Mouse (Mus musculus): Measurements from ENCODE around the gene Zfp174. TPM values are rescaled to one million over a fixed set of nuclear protein-coding genes. Genes with fewer than 3 reads are reported as not detected.
A peak's percentile ranks its signal among the peaks of the same experiment; 100 is the strongest.

The Zfp174 gene
- polyA plus RNA-seq, 1 experiment: 0.18 TPM

DNA sequence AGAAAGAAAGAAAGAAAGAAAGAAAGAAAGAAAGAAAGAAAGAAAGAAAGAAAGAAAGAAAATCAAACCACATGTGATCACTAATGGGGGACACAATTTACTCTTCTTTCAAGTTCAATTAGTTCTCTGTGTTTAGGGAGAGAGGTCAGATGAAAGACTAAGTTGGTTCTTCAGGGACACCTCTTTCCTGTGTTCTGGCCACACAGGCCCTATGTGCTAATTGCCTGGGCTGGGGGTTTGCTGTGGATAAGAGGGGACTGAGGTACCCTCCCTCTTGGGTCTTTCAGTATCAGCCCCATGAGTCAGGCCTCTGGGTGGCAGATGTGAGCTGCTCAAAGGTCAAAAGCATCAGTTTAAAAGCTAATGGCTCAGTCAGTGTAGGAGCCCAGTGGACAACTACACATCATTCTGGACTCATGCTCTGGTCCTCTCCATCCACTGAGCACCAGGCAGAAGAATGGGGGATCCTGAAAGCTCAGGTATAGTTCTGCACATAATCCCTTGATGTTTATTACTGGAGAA, 16.4 kb upstream of the Zfp174 start, which contains the start of gene Olfr15:
Gene Olfr15 (plus strand): TSS at position 291 of the 522 bp plus-strand sequence.
- Histone ChIP-seq H3K79me3 (ENCODE audit: low read depth) (no peaks in the 10 kb centered on the region), H3K4me3 (ENCODE audit: insufficient read depth, poor library complexity, severe bottlenecking) (no peak within 1 kb of the TSS), H3K36me3 (ENCODE audit: control insufficient read depth, insufficient read depth) (no peaks in the 10 kb centered on the region), H3K27me3 (ENCODE audit: control insufficient read depth, insufficient read depth, insufficient read length) (no peaks in the 10 kb centered on the region), H3K79me2 (ENCODE audit: control insufficient read depth, insufficient read depth) (no peaks in the 10 kb centered on the region), H3ac (ENCODE audit: control insufficient read depth, insufficient read length, low read depth) (no peak within 1 kb of the TSS)
- TF ChIP-seq FOSL1 (IDR thresholded peaks at IDR 0.05; ENCODE audit: insufficient read depth, low read length, poor library complexity, severe bottlenecking): no peak
- TF ChIP-seq CTCF (IDR thresholded peaks at IDR 0.05; ENCODE audit: control insufficient read depth, insufficient read depth, insufficient read length): no peak
- TF ChIP-seq MYOG (IDR thresholded peaks at IDR 0.05; ENCODE audit: control insufficient read depth, extremely low read depth, insufficient read length): no peak
- no peak for TF ChIP-seq CEBPB (IDR thresholded peaks at IDR 0.05; ENCODE audit: low read depth)
- no peak for TF ChIP-seq MYOD1 (IDR thresholded peaks at IDR 0.05; ENCODE audit: control insufficient read depth, insufficient read length, low read depth)
- TF ChIP-seq USF1 (IDR thresholded peaks at IDR 0.05; ENCODE audit: low read depth): no peak
- TF ChIP-seq MAX (IDR thresholded peaks at IDR 0.05): no peak

DNA sequence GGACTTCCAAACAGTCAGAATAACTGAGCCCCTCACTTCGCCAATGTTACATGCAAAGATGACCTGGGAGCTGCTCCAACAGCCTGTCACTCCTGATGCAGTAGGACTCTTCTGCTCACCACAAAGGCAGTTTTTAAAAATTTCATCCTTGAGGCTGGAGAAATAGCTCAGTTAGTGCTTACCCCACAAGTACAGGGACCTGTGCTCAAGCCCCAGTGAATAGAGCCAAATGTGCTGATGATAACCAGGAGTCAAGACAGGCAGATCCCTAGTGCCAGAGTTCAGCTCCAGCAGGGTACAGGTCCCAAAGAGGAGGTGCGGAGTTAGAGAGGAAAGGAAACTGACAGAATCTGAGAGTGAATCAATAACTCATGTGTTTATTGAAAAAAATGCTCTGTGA, 11.6 kb upstream of the Zfp174 start:
- H3ac ChIP-seq (ENCODE audit: control insufficient read depth, insufficient read length, low read depth): no peak overlapping the region
- H3K36me3 ChIP-seq (ENCODE audit: control insufficient read depth, insufficient read depth): no peaks in the 10 kb centered on the region
- no peaks in the 10 kb centered on the region for H3K27me3 ChIP-seq (ENCODE audit: control insufficient read depth, insufficient read depth, insufficient read length)
- H3K79me2 ChIP-seq (ENCODE audit: control insufficient read depth, insufficient read depth): no peaks in the 10 kb centered on the region
- no peak overlapping the region for H3K4me3 ChIP-seq (ENCODE audit: insufficient read depth, poor library complexity, severe bottlenecking)
- no peaks in the 10 kb centered on the region for H3K79me3 ChIP-seq (ENCODE audit: low read depth)
- TF ChIP-seq MYOG (IDR thresholded peaks at IDR 0.05; ENCODE audit: control insufficient read depth, extremely low read depth, insufficient read length): no peak
- TF ChIP-seq CEBPB (IDR thresholded peaks at IDR 0.05; ENCODE audit: low read depth): no peak
- TF ChIP-seq FOSL1 (IDR thresholded peaks at IDR 0.05; ENCODE audit: insufficient read depth, low read length, poor library complexity, severe bottlenecking): no peak
- no peak for TF ChIP-seq MAX (IDR thresholded peaks at IDR 0.05)

DNA sequence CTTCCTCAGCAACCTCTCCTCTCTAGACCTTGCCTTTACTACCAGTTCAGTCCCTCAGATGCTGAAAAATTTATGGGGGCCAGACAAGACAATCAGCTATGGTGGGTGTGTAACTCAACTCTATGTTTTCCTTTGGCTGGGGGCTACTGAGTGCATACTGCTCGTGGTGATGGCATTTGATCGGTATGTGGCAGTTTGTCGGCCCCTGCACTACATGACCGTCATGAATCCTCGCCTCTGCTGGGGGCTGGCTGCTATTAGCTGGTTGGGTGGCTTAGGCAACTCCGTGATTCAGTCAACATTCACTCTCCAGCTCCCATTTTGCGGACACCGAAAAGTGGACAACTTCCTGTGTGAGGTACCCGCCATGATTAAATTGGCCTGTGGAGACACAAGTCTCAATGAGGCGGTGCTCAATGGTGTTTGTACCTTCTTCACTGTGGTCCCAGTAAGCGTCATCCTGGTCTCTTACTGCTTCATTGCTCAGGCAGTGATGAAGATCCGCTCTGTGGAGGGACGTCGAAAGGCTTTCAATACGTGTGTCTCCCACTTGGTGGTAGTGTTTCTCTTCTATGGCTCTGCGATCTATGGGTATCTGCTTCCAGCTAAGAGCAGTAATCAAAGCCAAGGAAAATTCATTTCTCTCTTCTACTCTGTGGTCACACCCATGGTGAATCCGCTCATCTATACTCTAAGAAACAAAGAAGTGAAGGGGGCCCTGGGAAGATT, 7.7 kb upstream of the Zfp174 start:
- Histone ChIP-seq H3K27me3 (ENCODE audit: control insufficient read depth, insufficient read depth, insufficient read length) (no peaks in the 10 kb centered on the region), H3K79me3 (ENCODE audit: low read depth) (no peaks in the 10 kb centered on the region), H3ac (ENCODE audit: control insufficient read depth, insufficient read length, low read depth) (no peak overlapping the region), H3K36me3 (ENCODE audit: control insufficient read depth, insufficient read depth) (no peaks in the 10 kb centered on the region), H3K4me3 (ENCODE audit: insufficient read depth, poor library complexity, severe bottlenecking) (no peak overlapping the region), H3K79me2 (ENCODE audit: control insufficient read depth, insufficient read depth) (no peaks in the 10 kb centered on the region)
- TF ChIP-seq FOSL1 (IDR thresholded peaks at IDR 0.05; ENCODE audit: insufficient read depth, low read length, poor library complexity, severe bottlenecking) (no peak), CEBPB (IDR thresholded peaks at IDR 0.05; ENCODE audit: low read depth) (no peak), MYOG (IDR thresholded peaks at IDR 0.05; ENCODE audit: control insufficient read depth, extremely low read depth, insufficient read length) (no peak), USF1 (IDR thresholded peaks at IDR 0.05; ENCODE audit: low read depth) (no peak), MYOD1 (IDR thresholded peaks at IDR 0.05; ENCODE audit: control insufficient read depth, insufficient read length, low read depth) (no peak), MAX (IDR thresholded peaks at IDR 0.05) (no peak), CTCF (IDR thresholded peaks at IDR 0.05; ENCODE audit: control insufficient read depth, insufficient read depth, insufficient read length) (no peak)

DNA sequence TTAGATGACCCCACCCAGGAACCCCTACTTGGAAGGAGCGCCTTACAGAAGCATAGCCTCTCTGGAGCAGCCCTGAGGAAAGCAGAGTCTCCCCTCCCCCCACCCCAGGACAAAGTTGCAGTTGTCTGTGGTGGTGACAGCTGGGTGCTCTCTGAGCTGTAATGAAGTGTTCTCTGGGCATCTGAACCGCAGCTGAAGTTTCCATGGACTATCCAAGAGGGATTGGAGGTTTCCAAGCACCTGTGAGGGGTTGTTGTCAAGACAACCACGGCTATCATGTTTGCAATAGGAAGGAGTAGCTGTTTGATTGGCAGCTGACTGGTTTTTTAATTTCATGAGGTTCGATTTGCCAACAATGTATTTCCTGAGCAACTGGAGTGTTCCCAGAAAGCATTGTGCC, 4.1 kb upstream of the Zfp174 start:
- Histone ChIP-seq H3K79me3 (ENCODE audit: low read depth) (no peaks in the 10 kb centered on the region), H3K4me3 (ENCODE audit: insufficient read depth, poor library complexity, severe bottlenecking) (no peak overlapping the region), H3K27me3 (ENCODE audit: control insufficient read depth, insufficient read depth, insufficient read length) (no peaks in the 10 kb centered on the region), H3K36me3 (ENCODE audit: control insufficient read depth, insufficient read depth) (no peaks in the 10 kb centered on the region), H3K79me2 (ENCODE audit: control insufficient read depth, insufficient read depth) (no peaks in the 10 kb centered on the region), H3ac (ENCODE audit: control insufficient read depth, insufficient read length, low read depth) (no peak overlapping the region)
- TF ChIP-seq MAX (IDR thresholded peaks at IDR 0.05) (no peak), CEBPB (IDR thresholded peaks at IDR 0.05; ENCODE audit: low read depth) (no peak), CTCF (IDR thresholded peaks at IDR 0.05; ENCODE audit: control insufficient read depth, insufficient read depth, insufficient read length) (no peak), MYOG (IDR thresholded peaks at IDR 0.05; ENCODE audit: control insufficient read depth, extremely low read depth, insufficient read length) (no peak), USF1 (IDR thresholded peaks at IDR 0.05; ENCODE audit: low read depth) (no peak), FOSL1 (IDR thresholded peaks at IDR 0.05; ENCODE audit: insufficient read depth, low read length, poor library complexity, severe bottlenecking) (no peak), MYOD1 (IDR thresholded peaks at IDR 0.05; ENCODE audit: control insufficient read depth, insufficient read length, low read depth) (no peak)

DNA sequence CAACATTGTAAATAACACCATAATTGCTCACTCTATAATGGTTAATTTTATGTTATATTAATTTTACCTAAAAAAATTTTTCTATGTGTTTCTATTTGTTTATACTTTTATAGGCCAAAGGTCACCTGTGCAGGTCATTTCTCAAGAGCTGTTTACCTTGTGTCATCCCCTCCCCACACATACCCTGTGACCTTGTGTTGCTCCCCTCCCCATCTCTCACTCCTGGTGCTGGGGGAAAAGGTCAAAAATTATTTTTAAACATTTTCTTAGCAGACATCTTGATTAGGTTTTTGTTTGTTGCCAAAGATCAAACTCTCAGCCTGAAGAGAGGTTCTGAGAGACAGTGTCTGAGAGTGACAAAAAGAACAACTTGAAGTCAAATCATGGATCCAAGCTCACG, 3.3 kb upstream of the Zfp174 start:
- H3K36me3 ChIP-seq (ENCODE audit: control insufficient read depth, insufficient read depth): no peaks in the 10 kb centered on the region
- no peak for TF ChIP-seq CEBPB (IDR thresholded peaks at IDR 0.05; ENCODE audit: low read depth)
- no peak for TF ChIP-seq MYOG (IDR thresholded peaks at IDR 0.05; ENCODE audit: control insufficient read depth, extremely low read depth, insufficient read length)
- TF ChIP-seq USF1 (IDR thresholded peaks at IDR 0.05; ENCODE audit: low read depth): no peak

DNA sequence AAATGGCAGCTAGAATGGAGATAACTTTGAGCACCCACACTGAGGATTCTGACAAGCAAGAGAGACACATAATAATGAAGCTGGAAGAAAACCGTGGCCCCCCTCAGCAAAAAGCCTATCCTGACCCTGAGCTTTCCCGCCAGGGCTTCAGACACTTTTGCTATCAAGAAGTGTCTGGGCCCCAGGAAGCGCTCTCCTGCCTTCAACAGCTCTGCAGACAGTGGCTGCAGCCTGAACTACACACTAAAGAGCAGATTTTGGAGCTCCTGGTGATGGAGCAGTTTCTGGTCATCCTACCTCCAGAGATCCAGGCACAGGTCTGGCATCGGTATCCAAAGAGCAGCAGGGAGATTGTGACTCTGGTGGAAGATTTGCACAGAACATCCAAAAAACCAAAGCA, 803 bp downstream of the Zfp174 start:
- Histone ChIP-seq H3K36me3 (ENCODE audit: control insufficient read depth, insufficient read depth) (no peaks in the 10 kb centered on the region), H3K79me2 (ENCODE audit: control insufficient read depth, insufficient read depth) (no peaks in the 10 kb centered on the region), H3K79me3 (ENCODE audit: low read depth) (no peaks in the 10 kb centered on the region), H3K4me3 (ENCODE audit: insufficient read depth, poor library complexity, severe bottlenecking) (peak overlapping the region; percentile 42), H3K27me3 (ENCODE audit: control insufficient read depth, insufficient read depth, insufficient read length) (no peaks in the 10 kb centered on the region), H3ac (ENCODE audit: control insufficient read depth, insufficient read length, low read depth) (no peak overlapping the region)
- no peak for TF ChIP-seq USF1 (IDR thresholded peaks at IDR 0.05; ENCODE audit: low read depth)
- no peak for TF ChIP-seq CEBPB (IDR thresholded peaks at IDR 0.05; ENCODE audit: low read depth)
- TF ChIP-seq FOSL1 (IDR thresholded peaks at IDR 0.05; ENCODE audit: insufficient read depth, low read length, poor library complexity, severe bottlenecking): no peak
- no peak for TF ChIP-seq CTCF (IDR thresholded peaks at IDR 0.05; ENCODE audit: control insufficient read depth, insufficient read depth, insufficient read length)
- TF ChIP-seq MAX (IDR thresholded peaks at IDR 0.05): no peak
- TF ChIP-seq MYOG (IDR thresholded peaks at IDR 0.05; ENCODE audit: control insufficient read depth, extremely low read depth, insufficient read length): no peak
- TF ChIP-seq MYOD1 (IDR thresholded peaks at IDR 0.05; ENCODE audit: control insufficient read depth, insufficient read length, low read depth): no peak

More for the DNA sequence above, 3.3 kb upstream of the Zfp174 start:
- H3K4me3 ChIP-seq (ENCODE audit: insufficient read depth, poor library complexity, severe bottlenecking): no peak overlapping the region
- no peaks in the 10 kb centered on the region for H3K79me2 ChIP-seq (ENCODE audit: control insufficient read depth, insufficient read depth)
- no peaks in the 10 kb centered on the region for H3K79me3 ChIP-seq (ENCODE audit: low read depth)
- no peaks in the 10 kb centered on the region for H3K27me3 ChIP-seq (ENCODE audit: control insufficient read depth, insufficient read depth, insufficient read length)
- no peak overlapping the region for H3ac ChIP-seq (ENCODE audit: control insufficient read depth, insufficient read length, low read depth)

Measured in C2C12 (cell line).